Mouse (Mus musculus) megakaryocyte, embryonic 14.5 days (primary cell): Measurements from ENCODE around the gene Map2k5.

Experiments
- FLI1 ChIP-seq: IDR thresholded peaks from 2 replicates; pipeline ENCODE4 v1.6.1; 2012; ENCODE audit warnings: low read length, inconsistent platforms, mixed read lengths
- GATA1 ChIP-seq: IDR thresholded peaks from 3 replicates; pipeline ENCODE4 v1.6.1; 2012; ENCODE audit warnings: mixed read lengths, low read length, inconsistent platforms, borderline replicate concordance

GRCm38 (mm10) chr9:63146856-63147274 is 230.8 kb downstream of the Map2k5 start:
- TF ChIP-seq GATA1 (no peak), FLI1 (no peak)
